Mouse (Mus musculus): Measurements from ENCODE around the gene Thrap3.
"Not testable (repeated sequence)": the region's sequence is repeated elsewhere in the genome, so short reads cannot be mapped to it uniquely, and the experiment has no call there.

Gene Thrap3

DNA sequence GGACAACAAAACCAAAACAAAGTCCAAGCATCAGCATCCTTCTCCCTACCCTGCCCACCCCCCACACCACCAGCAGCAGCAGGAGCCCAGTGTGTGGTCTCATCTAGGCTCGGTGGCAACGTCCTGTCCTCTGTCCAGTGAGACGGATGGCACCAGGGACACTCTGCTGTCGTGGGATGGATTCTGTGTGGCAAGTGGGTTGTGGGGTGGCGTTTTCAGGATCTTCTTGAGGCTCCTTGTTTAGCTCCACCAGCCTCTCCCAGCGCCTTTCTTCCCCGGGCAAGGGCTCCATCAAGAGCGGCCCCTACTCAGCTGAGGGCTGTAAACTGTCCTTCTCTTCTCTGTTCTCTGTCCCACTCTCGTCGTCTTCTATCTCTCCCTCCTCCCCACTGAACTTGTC, 37.5 kb downstream of the Thrap3 start:
- not testable (repeated sequence) for DNase-seq (ENCODE audit: low spot score in 2 of 2)

DNA sequence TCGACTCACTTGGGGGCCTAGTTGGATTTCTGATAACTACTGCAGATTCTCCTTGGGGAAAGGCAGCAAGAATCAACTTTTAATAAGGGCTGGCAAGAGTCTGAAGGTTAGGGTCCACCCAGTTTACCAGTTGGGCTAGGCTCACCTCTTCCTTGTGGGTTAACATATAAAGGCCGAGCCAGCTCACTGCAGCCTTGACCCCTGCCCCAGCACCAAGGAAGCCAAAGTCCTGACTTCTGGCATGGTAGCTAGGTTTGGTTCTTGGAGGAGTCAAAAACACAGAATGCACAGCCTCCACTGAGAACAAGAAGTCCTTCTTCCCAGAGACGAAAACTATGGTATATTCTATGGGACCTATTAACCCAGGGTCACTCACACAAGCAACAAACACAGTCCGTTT, 38.9 kb downstream of the Thrap3 start:
- no peak for DNase-seq (ENCODE audit: low spot score in 2 of 2)

DNA sequence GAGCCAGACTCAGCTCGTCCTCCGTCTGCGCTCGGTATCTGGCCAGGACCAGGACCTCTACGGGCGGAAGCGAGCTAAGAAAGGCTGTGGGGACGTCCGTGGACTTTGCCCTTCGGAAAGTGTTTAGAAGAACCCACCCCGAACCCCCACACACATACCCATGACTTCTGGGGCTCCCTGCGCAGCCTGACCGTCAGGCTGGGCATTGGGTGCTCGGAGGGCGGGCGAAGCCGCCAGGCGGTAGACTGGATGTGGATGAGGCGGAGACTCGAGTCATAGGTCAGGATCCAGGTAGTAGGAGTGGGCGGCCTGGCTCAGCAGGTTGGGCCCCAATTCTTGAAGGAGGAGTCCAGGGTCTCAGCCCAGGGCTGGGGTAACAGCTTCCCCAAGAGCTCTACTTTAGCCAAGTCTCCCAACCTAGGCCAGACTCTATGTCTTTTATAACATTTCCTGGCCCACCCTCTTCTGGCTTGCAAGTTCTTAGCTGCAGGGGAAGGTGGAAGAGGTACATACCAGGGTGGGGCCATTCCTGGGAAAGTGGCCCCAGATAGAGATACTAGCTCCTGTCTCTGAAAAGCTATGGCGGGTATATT, 39.4 kb downstream of the Thrap3 start, which contains the start of gene Sh3d21:
Gene Sh3d21, minus strand, starts transcription at position 425 of the 593 bp plus-strand sequence.
- no peak for DNase-seq (ENCODE audit: low spot score in 2 of 2)

DNA sequence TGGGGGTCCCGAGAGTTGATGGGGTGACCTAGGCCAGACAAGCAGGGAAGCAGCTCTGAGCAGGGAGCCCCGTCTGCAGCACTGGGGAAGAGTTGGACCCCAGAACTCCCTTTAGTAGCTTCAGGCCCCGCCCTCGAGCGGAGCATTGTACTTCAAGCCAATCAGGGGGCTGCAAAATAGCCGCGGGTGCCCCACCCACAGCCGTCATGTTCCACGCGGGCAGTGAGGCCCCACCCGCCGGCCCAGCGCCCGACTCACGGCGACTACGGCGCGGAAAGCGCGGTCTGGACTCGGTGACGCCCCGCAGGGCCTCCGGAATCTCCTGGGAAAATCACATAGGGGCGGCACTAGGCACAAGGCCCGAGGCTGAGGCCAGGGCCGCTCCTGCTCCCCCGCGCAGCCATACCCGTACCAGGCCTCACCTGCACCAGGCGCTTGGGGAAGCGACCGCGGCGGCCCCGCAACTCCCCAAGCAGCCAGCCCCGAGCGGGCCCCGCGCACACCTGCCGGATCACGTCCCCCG, 40.0 kb downstream of the Thrap3 start:
- DNase-seq (ENCODE audit: low spot score in 2 of 2), result peak; percentile 80 to 82

DNA sequence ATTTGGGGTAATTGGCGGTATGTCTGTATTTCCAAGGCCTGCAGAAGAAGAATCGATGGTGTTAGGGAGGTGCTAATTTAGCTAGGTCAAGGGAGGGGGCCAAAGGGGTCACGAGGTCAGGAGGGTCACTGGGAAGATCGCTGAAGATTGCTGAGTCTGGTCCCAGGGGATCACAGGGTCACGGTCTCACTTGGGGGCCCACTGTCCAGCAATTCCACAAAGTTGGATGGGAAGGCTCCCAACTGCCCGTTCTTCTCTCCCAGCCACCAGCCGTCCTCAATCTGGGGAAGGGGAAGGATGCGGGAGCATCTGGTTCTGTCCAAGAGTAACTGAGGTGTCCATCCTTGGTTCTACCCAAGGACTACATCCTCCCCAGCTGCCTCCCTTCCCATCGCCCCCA, 40.6 kb downstream of the Thrap3 start:
- no peak for DNase-seq (ENCODE audit: low spot score in 2 of 2)

DNA sequence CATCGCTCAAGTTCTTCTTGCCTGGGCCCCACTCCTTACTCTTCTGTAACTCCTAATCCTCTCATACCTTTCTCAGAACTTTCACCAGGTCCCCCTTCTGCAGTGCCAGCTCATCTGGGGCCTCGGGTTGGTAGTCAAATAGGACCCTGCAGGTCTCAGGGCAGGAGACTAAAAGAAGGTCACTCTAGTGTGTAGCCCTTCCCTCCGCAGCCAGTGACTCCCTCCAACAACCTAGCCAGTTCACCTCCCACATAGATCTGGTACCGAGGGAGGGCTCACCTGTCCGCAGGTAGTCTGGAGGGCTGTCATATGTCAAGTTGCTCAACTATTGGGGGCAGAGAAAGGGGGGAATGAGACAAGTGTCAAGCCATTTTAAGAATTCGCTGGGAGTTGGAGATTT, 41.1 kb downstream of the Thrap3 start:
- no peak for DNase-seq (ENCODE audit: low spot score in 2 of 2)

DNA sequence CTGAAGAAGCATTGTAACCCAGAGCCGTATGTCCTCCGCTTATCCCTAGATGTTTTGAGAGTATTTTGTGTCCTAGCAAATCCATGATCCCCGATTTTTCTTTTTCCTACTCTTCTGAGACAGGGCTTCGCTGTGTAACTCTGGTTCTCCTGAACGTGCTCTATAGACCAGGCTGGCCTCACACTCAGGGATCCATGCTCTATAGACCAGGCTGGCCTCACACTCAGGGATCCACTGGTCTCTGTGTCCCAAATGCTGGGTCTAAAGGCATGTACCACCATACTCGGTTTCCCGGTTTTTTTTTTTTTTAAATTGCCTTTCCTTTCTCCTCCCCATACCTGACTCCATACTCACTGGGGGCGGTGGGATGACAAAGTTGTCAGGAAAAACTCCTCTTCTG, 41.6 kb downstream of the Thrap3 start:
- DNase-seq (ENCODE audit: low spot score in 2 of 2), result no peak

DNA sequence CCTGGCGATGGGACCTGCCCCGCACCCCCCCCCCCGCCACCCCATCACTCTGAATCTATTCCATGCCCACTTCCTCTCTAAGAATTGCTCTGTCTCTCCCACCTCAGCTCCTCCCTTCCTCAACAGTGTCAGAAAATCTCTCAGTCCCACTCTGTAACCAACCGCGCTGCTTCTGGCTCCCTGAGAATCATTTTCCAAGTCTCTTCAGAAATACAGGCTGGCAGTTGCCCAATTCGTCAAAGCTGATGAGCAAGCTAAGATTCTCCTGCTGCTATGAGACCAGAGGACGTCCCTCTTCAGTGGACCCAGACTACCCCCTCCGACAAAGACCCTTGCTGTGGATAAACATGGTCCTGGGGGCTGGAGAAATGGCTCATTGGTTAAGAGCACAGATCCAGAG, 43.1 kb downstream of the Thrap3 start:
- DNase-seq (ENCODE audit: low spot score in 2 of 2), result no peak

DNA sequence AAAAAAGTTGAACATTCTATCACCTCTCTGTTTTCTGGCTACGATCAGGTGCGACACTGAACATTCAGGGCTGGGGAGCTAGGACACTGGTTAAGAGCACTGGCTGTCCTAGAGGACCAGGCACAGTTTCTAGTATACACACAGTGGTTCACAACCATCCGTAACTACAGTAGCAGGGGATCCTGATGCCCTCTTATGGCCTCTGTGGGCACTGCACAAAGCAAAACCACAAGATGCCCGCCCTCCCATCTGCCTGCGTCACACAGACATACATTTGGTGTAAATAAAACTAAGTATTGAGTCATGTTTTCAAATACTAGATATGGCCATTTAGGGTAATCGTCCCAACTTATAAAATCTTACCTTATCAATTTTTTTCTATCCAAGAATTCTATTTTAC, 45.0 kb downstream of the Thrap3 start:
- DNase-seq (ENCODE audit: low spot score in 2 of 2), result no peak

DNA sequence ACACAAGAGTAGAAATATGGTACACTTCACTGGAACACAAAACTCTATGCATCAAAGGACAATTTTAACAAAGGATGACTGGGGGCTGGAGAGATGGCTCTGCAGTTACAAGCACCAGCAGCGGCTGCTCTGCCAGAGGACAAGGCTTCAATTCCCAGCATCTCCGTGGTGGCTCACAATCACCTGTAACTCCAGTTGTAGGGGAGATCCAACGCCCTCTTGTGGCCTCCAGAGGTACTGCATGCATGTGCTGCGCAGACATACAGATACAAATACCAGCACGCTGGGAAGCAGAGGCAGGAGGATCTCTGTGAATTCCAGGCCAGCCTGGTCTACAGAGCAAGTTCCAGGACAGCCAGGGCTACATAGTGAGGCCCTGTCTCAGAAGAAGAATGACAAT, 45.9 kb downstream of the Thrap3 start:
- DNase-seq (ENCODE audit: low spot score in 2 of 2), result peak in 1 of 2 experiments; percentile 27

DNA sequence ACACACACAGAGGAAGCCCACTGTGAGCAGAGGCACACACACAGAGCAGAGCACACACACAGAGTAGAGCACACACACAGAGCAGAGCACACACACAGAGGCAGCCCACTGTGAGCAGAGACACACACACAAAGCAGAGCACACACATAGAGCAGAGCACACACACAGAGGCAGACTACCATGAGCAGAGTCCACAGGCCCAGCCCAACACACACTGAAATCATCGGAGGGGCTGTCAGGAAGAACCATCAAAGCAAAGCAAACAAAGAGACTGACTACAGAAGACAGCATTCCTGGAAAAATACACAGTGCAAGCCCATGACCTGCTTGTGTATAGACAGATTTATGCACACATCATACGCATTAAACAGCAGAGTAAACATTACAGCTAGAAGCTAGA, 46.7 kb downstream of the Thrap3 start:
- no peak for DNase-seq (ENCODE audit: low spot score in 2 of 2)

DNA sequence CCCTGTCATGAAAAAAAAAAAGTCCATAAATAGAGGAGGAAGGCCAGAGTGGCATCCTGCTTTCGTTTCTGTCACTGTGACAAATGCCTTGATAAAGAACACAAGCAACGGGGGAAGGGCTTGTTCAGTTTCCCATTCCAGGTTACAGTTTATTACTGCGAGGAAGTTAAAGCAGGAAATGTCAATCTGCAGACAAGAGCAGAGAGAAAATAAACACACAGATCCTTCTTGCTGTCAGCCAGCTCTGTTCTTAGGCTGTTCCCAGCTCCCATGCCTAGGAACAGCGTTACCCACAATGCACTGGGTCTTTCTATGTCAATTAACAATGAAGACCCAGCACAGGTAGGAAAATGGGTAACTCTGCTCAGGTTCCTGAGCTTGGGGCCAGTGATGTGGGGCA, 47.4 kb downstream of the Thrap3 start:
- DNase-seq (ENCODE audit: low spot score in 2 of 2), result no peak

DNA sequence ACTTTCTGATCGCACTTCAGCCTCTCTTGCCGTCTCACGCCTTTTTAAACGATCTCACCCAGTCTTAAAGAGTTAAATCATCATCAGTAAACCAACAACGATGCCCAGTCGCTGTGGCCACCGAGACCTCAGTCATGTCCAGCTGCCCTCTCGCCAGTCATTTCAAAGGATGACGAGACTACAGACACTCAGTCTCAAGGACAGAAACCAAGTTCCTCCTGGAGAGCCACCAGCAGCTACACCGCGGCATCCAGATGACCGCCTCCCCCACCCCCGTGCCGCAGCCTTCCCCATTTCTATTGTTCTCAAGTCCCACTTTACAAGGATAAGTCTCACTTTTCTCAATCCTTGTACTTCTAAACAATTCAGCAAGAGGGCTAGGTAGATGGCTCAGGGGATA, 49.7 kb downstream of the Thrap3 start:
- DNase-seq (ENCODE audit: low spot score in 2 of 2), result no peak

DNA sequence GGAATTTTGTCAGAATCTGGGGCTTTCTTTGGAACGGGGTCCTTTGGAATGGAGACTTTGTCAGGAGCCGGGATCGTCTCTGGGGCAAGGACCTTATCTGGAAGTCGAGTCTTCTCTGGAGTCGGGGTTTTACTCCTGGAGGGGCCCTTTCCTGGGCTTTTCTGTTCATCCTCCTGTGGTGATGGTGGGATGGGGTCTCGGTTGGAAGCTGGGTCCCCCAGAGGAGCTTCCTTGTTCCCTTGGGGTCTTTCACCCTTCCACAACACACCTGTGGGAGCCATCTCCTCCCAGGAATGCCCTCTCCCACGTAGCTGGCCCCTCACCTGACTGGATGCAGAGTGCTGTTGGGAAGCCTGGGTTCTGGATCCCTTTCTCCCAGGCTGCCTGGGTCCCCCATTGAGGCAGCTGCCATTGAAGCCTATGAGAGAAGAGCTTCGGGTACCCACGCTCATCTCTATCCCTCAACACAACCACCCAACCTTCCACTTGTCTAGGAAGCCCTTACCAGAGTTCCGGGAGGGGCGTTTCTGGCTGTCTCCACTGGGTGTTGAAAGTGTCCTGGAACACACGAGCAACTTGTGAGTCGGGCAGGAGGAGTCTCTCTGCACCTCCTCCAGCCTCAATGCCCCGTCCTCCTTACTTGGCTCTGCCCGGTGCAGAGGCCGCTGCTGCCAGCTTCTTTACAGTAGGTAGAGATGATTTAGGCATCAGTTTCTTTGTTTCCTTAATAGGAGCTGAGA, 50.7 kb downstream of the Thrap3 start:
- no peak for DNase-seq (ENCODE audit: low spot score in 2 of 2)

DNA sequence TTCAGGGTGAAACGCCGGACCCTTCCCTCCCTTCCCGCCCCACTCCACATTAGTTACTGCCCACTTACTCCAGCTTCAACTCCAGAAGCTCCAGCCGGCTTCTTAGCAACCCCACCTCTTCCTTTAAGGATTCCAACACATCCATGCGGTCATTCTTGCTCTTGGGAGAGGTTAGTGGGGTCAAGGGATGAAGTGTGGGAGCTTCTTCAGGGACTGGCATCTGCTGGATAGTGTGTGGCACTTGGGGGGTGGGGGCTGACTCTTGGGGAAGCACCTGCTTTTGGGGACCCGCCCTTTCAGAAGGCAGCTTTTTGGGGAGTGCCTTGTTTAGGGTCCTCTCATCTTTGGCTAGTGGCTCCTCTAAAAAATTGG, 51.6 kb downstream of the Thrap3 start:
- no peak for DNase-seq (ENCODE audit: low spot score in 2 of 2)

DNA sequence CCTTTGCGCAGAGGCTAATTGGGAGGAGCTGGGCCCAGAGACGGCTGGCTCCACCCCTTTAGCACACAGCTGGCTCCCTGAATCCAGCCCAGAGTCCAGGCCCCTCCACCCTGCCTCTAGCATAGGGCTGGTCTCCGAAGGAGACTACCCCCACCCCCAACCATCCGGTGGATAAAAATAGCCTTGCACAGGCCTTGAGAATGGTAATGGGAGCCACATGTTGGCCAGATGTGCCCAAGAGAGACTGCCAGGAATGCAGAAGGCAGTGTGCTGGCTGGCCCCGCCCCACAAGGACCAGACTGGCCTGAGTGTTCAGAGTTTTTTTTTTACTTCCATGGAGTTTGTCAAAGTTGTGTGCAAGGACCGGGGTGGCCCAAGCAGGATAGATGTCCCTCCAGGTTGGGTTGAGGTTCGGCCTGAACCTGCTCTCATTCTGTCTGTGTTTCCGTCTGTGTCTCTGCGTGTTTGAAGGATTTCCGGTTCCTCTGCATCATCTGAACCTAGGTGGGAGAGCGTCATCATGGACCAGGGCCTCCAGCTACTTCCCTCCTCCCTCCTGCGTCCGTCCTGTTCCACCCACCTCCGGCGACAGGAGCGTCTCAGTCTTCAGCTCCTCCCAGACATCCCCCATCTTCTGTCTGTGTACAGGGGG, 52.1 kb downstream of the Thrap3 start:
- no peak for DNase-seq (ENCODE audit: low spot score in 2 of 2)

DNA sequence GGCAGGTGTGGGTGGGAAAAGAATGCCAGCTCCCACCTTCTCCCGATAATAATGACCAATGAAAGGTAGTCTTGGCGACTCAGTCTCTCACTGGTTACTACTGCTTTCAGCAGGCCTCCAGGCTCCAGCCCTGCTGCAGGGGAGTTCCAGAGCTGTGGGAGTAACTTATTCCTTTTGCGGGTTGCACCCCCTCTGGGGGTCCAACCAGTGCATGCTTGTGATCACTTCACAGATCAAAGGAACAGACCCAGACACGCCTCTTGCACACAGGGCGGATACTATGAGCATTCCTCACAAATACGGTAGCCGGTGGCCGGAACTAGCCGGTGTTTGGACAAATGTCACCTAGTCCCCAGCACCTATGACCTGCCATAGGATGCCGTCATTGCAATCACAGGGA, 52.8 kb downstream of the Thrap3 start:
- DNase-seq (ENCODE audit: low spot score in 2 of 2), result no peak

DNA sequence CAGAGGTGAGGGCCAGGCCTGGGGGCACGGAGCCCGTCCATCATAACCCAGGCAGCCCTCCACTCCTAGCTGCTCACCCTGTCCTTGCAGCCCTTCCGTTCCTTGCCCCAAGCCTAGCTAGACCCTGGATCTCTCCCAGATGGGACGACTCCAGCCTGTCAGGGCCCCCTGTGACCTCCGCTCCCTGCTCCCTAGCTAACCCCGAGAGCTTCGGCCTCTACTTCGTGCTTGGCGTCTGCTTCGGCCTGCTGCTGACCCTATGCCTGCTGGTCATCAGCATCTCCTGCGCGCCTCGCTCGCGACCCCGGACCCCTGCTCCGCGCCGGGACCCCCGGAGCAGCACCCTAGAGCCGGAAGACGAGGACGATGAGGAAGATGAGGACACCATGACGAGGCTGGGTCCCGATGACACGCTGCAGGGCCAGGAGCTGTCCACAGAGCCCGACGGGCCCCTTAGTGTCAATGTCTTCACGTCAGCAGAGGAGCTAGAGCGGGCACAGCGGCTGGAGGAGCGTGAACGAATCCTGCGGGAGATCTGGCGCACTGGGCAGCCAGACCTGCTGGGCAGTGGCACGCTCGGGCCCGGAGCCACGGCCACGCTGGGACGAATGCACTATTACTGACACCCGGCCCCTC, 53.4 kb downstream of the Thrap3 start:
- DNase-seq (ENCODE audit: low spot score in 2 of 2), result no peak

DNA sequence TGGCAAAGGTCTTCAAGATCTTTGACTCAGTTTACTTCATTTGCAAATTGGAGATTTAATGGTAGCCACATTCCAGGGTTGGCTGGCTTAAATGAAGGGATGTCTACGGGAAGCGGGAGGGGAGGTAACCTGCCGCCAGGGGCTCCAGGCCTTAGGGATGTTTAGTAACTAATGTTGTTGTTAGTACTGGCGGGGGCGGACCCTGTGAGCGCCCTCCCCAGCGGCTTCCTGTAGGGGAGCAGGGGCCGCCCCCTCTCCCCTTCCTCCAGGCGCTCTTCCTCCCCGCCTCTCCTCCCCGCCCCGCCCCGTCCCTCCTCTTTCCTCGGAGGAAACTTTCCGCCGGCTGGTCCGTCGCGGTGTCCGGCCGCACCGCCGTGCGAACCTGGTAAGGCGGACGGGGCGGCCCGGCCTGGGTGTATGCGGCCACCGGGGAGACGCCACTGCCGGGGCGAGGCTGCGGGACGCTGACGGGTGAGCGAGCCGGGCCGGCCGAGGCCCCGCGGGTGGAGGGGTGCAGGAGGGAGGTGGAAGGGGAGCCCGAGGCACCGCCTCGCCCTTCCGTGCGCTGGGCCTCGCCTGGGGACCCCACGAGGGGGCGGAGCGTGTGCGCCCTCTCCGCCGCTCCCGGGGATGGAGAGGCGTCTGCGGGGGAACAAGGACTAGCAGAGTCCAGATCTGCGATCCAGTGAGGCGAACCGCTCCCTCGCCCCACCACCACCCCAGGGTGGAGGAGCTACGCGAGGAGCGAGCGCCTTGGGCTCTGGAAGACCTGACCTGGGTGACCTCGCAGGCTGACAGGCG, 54.2 kb downstream of the Thrap3 start:
- peak; percentile 62 to 69 for DNase-seq (ENCODE audit: low spot score in 2 of 2)

DNA sequence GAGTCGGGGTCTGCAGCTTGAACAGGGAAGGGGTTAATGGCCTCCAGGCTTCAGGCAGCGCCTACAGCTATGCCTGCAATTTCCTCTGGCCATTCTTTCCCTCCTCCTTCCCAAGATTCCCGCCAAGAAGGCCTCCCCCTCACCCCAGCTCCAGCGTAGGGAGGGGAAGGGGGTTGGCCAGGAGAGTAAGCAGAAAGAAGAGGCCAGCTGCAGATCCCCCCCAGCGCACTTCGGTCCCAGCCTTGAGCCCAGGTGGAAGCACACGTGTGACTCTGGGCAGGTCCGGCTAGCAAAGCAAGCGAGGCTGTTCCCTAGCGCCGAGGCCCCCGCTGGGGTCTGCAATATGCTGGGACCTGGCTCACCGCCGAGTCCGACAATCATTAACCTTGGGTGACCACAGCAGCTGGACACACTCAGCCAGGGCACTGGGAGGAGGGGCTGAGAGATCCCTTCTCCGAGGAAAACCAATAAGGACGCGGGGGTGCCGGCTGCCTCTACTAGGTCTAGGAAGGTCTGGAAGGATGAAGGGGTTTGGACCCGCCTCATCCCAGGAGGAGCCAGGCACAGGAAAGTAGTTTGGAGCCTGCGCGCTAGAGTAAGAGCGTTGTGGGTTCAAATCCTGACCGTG, 54.9 kb downstream of the Thrap3 start, which contains the start of gene Eva1b:
Gene Eva1b, plus strand, starts transcription at position 212 of the 628 bp plus-strand sequence.
- DNase-seq (ENCODE audit: low spot score in 2 of 2), result peak in 1 of 2 experiments; percentile 23

DNA sequence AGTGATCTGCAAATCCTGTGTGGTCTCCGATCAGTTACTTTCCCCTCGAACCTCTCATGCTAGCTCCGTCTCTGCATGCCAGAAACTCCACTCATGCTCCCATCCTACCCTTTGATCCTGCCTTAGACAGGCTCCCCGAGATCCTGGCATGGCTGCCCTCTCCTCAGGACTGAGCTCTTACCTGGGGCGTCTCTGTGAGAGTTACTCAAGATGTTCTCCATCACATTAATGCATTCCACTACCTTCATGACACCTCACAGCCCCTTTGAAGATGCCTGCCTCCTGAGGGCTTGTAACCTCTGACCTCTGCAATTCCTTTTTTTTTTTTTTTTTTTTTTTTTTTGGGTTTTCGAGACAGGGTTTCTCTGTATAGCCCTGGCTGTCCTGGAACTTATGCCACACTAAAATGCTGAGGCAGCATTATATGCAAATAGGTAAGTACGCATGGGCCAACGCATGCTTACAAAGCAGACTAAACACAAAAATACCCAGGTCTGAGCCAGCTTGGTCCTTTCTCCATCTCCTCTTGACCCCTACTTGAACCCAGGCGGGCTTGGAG, 55.5 kb downstream of the Thrap3 start:
- DNase-seq (ENCODE audit: low spot score in 2 of 2), result no peak

Measured in thymus, postnatal 10 days (tissue).